Mouse (Mus musculus) lung, postnatal 10 days (tissue): ENCODE data around the gene Cbr1.
"Not testable (repeated sequence)": the region's sequence is repeated elsewhere in the genome, so short reads cannot be mapped to it uniquely, and the experiment has no call there.

Experiments
- DNase-seq: peaks from one replicate; pipeline ENCODE4 v3.0.0; 2021

Gene Cbr1

GRCm38 (mm10) chr16:93599461-93599860 is 6.2 kb upstream of the Cbr1 start:
- no peak for DNase-seq

- DNase-seq = peak; percentile 96
These were observed 2.0 kb upstream of the Cbr1 start, which contains the start of gene Setd4 for GRCm38 (mm10) chr16:93603439-93604212. TSS of gene Setd4 (minus strand) at chr16:93604063.

GRCm38 (mm10) chr16:93604481-93604969 is 1.1 kb upstream of the Cbr1 start:
- DNase-seq = peak; percentile 11

GRCm38 (mm10) chr16:93606146-93606545 is 493 bp downstream of the Cbr1 start:
- DNase-seq = peak; percentile 0

- DNase-seq = peak; percentile 92
These were observed 2.0 kb downstream of the Cbr1 start for GRCm38 (mm10) chr16:93607669-93608101.

GRCm38 (mm10) chr16:93608731-93609130 is 3.1 kb downstream of the Cbr1 start:
- no peak for DNase-seq

GRCm38 (mm10) chr16:93609796-93610195 is 4.1 kb downstream of the Cbr1 start:
- DNase-seq = no peak

GRCm38 (mm10) chr16:93610961-93611360 is 5.3 kb downstream of the Cbr1 start:
- no peak for DNase-seq

GRCm38 (mm10) chr16:93615118-93615870 is 9.6 kb downstream of the Cbr1 start:
- DNase-seq = peak; percentile 76

- DNase-seq = not testable (repeated sequence)
These were observed 18.1 kb downstream of the Cbr1 start for GRCm38 (mm10) chr16:93623759-93624158.

- no peak for DNase-seq
These were observed 19.0 kb downstream of the Cbr1 start for GRCm38 (mm10) chr16:93624671-93625070.

GRCm38 (mm10) chr16:93626745-93627144 is 21.1 kb downstream of the Cbr1 start:
- DNase-seq = peak; percentile 59

- no peak for DNase-seq
These were observed 22.2 kb downstream of the Cbr1 start, which contains the start of gene Gm5678 for GRCm38 (mm10) chr16:93627761-93628400. TSS of gene Gm5678 (plus strand) at chr16:93628097.

- no peak for DNase-seq
These were observed 38.4 kb downstream of the Cbr1 start for GRCm38 (mm10) chr16:93644006-93644405.

GRCm38 (mm10) chr16:93648441-93649183 is 43.0 kb downstream of the Cbr1 start:
- no peak for DNase-seq
